Mouse (Mus musculus) brain, embryonic 14.5 days (tissue): ENCODE results near the gene Rpl34.

Experiments
- CTCF ChIP-seq: fragments of 200-500 bp; IDR thresholded peaks from 2 replicates; pipeline ENCODE4 v1.5.1; 2012; ENCODE audit warnings: inconsistent platforms, mild to moderate bottlenecking, moderate library complexity, borderline replicate concordance; ENCODE audit not compliant: insufficient read depth, insufficient read length; ENCODE audit errors: extremely low read depth
- POLR2A ChIP-seq: fragments of 200-500 bp; IDR thresholded peaks from 2 replicates; pipeline ENCODE4 v1.6.1; 2012; ENCODE audit warnings: mild to moderate bottlenecking, inconsistent platforms, borderline replicate concordance; ENCODE audit not compliant: poor library complexity, insufficient read depth, insufficient read length, severe bottlenecking; ENCODE audit errors: extremely low read depth

GRCm38 (mm10) chr3:130768172-130768571 lies 38.0 kb upstream of the Rpl34 start:
- TF ChIP-seq CTCF: no peak
- TF ChIP-seq POLR2A: no peak
